Mouse (Mus musculus): ENCODE measurements around the gene Zscan20.

DNA sequence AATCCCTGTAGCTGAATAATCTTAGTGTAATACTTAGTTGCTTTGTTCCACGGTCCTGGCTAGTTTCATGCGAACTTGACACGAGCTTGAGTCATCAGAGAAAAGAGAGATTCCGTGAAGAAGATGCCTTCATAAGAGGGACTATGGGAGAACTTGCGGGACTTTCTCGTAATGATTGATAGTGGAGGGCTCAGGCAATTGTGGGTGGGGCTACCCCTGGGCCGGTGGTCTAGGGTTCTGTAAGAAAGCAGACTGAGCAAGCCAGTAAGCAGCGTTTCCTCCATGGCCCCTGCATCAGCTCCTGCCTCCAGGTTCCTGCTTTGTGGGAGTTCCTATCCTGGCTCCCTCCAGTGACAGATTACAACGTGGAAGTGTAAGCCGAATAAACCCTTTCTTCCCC is 808 bp upstream of the Zscan20 start:
- TF ChIP-seq CTCF (IDR thresholded peaks at IDR 0.05; ENCODE audit: low read depth, low read length) (no peak), GATA2 (IDR thresholded peaks at IDR 0.05; ENCODE audit: borderline replicate concordance, low read depth, low read length) (no peak), TAL1 (conservative IDR thresholded peaks at IDR 0.05; ENCODE audit: low read depth, low read length) (no peak), POLR2AphosphoS5 (IDR thresholded peaks at IDR 0.05; ENCODE audit: insufficient replicate concordance, low read depth, low read length) (no peak), GATA1 (IDR thresholded peaks at IDR 0.05; ENCODE audit: borderline replicate concordance, low read length) (no peak)
